Mouse (Mus musculus) lung, embryonic 16.5 days (tissue): ENCODE data around the gene Gm28710. TPM values are rescaled to one million over a fixed set of nuclear protein-coding genes. Genes with fewer than 3 reads are reported as not detected.

Experiments
- ATAC-seq: fragments of 200-750 bp; cut with Nextera tagmentation; 2 replicates; pipeline ENCODE4 v1.8.0; 2017; ENCODE audit warnings: low read depth, mild to moderate bottlenecking, moderate library complexity
- H3K27ac ChIP-seq: fragments of 300-500 bp; sonication (generic); 2 replicates; pipeline ENCODE4 v1.5.1; 2014; ENCODE audit warnings: mild to moderate bottlenecking, control low read depth, low read length
- H3K27me3 ChIP-seq: fragments of 300-500 bp; sonication (generic); 2 replicates; pipeline ENCODE4 v1.6.1; 2014; ENCODE audit warnings: low read depth, low read length, mixed read lengths; ENCODE audit not compliant: control insufficient read depth, insufficient read depth
- H3K36me3 ChIP-seq: fragments of 300-500 bp; sonication (generic); 2 replicates; pipeline ENCODE4 v1.6.1; 2014; ENCODE audit warnings: low read length; ENCODE audit not compliant: control insufficient read depth, insufficient read depth
- H3K4me1 ChIP-seq: fragments of 300-500 bp; sonication (generic); replicated peaks from 2 replicates; pipeline ENCODE4 v1.6.1; 2014; ENCODE audit warnings: low read length, mixed read lengths; ENCODE audit not compliant: control insufficient read depth, insufficient read depth
- H3K4me2 ChIP-seq: fragments of 300-500 bp; sonication (generic); 2 replicates; pipeline ENCODE4 v1.6.1; 2014; ENCODE audit warnings: low read depth, low read length, control low read depth
- H3K4me3 ChIP-seq: fragments of 300-500 bp; sonication (generic); 2 replicates; pipeline ENCODE4 v1.5.1; 2014; ENCODE audit warnings: mild to moderate bottlenecking, low read length, control low read depth
- H3K9ac ChIP-seq: fragments of 300-500 bp; sonication (generic); 2 replicates; pipeline ENCODE4 v1.6.1; 2014; ENCODE audit warnings: low read length, control low read depth
- H3K9me3 ChIP-seq: fragments of 300-500 bp; sonication (generic); 2 replicates; pipeline ENCODE4 v1.6.1; 2016; ENCODE audit warnings: low read length; ENCODE audit not compliant: control insufficient read depth
- WGBS: fragments of 180-500 bp; shearing (Covaris S2); extraction: QIAGEN DNeasy Blood & Tissue Kit; methylation state at CpG from one replicate; pipeline ENCODE4 v1.1.7; 2014; 5-methylcytosine and 5-hydroxymethylcytosine counted together
- polyA plus RNA-seq: library from polyadenylated mRNA; unstranded; fragments of >200 nt; fragmentation: Nextera tagmentation; extraction: Ambion mirVana; gene quantifications from 2 replicates; pipeline ENCODE4 v1.2.1, GENCODE M21; 2015

Gene Gm28710
- 0.06 TPM in 1 of 2 replicates, not detected in the other for polyA plus RNA-seq

DNA sequence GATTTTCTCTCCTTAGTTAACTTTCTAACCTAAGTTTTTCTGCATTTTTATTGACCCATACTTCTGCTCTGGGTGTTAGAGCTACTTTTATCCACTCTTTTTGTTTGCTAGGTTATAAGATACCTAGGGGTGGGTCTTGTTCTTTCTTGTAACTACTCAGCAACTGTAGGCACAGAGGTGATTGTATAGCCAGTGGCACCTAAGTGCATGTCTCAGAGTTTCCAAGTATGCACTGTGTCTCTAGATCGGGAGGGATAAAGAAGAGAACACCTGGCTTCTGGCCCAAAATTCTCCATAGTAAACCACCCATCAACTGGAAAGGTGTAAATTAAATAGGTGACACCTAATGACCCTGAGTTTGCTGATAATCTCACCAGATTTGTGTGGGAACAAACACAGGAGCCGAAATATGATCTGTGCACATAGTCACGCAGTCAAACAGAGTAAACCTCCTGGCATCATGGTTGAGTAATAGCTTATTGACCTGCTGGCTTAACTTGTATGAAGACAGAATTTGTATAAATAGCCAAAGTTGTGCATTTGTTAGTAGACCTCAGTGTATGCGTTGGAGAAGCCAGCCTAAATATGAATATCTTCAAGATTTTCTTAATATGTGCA is at the start of gene Gm28710:
Gene Gm28710, plus strand, starts transcription at position 568 of the 618 bp plus-strand sequence.
- Histone ChIP-seq H3K4me3 (no peak within 1 kb of the TSS), H3K36me3 (no peaks in the 10 kb centered on the region), H3K27ac (no peak within 1 kb of the TSS), H3K9me3 (no peaks in the 10 kb centered on the region), H3K27me3 (no peaks in the 10 kb centered on the region), H3K4me1 (no peaks in the 10 kb centered on the region), H3K9ac (no peak within 1 kb of the TSS), H3K4me2 (no peak within 1 kb of the TSS)
- 52% methylated on average over 4 of the region's 4 CpGs for WGBS
- ATAC-seq: no peak

DNA sequence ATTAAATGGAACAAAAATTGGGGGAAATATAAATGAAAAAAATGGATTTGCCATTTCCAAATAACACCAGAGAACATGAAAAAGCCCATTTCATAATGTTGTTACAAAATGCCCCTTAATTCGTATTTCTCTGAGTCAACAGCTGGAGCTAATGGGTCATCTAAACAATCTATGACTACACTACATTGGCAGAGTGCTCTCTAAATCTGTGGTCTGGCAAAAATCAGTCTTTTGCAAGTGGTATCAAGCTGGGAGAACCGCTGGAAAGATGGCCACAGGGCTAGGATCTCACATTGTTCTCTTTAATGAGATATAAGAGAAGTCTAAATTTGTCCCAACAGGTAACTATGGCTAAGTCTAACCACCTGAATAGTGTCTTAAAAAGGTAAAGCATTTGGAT is 14.4 kb upstream of the Gm28710 start:
- Histone ChIP-seq H3K27ac (no peak overlapping the region), H3K27me3 (no peaks in the 10 kb centered on the region), H3K4me3 (no peak overlapping the region), H3K9ac (no peak overlapping the region), H3K9me3 (no peaks in the 10 kb centered on the region), H3K4me2 (no peak overlapping the region), H3K36me3 (no peaks in the 10 kb centered on the region), H3K4me1 (no peaks in the 10 kb centered on the region)
- ATAC-seq: no peak
- WGBS: 76% methylated on average over 2 of the region's 2 CpGs

DNA sequence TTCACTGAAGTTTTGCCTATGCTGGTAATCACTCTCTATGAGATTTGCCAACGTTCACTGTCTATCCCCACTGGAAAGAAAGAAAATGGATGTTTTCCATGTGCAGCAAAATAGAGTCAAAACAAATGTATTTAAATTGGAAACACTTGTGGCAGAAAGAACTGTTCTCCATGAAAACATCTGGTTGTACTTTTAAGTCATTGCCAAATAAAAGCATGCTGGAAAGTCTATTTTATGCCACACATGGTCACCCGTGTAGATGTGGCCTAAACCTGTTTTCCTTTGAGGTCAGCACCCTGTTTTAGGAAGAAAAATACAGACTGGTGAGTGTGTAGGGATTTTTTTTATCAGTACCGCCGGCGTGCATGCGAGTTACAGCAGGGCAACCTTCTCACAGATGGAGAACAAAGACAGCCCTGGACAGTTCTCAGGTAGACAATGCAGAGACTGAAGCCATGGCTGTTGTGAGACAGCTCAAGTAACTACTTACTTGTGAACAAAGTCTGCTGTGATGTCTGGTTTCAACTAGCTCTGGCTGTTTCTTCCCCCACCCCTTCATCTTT is 12.9 kb upstream of the Gm28710 start:
- no peaks in the 10 kb centered on the region for H3K36me3 ChIP-seq
- no peak overlapping the region for H3K4me2 ChIP-seq
- H3K27ac ChIP-seq: no peak overlapping the region
- no peak overlapping the region for H3K4me3 ChIP-seq
- no peaks in the 10 kb centered on the region for H3K27me3 ChIP-seq
- 66% methylated on average over 6 of the region's 6 CpGs for WGBS
- no peak for ATAC-seq
- H3K4me1 ChIP-seq: no peaks in the 10 kb centered on the region
- no peak overlapping the region for H3K9ac ChIP-seq
- no peaks in the 10 kb centered on the region for H3K9me3 ChIP-seq

DNA sequence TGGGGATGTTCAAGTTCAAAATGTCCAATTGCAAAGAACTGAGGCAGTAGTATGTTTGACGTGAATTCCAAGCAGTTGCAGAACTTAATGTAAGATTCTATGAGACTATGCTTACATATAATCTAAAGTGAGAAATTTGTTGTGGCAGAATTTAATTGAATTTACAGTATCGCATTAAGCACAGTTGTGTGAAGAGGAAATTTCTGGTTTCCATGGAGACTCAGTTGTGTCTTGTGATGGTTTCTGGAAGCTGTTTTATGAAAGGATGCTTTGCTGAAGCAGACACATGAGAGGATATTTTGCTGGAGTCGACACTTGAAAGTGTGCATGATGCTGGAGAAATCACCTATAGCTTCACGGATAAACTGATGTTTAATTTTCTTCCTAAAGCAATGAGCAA is 6.0 kb upstream of the Gm28710 start:
- 81% methylated on average over 4 of the region's 4 CpGs for WGBS
- Histone ChIP-seq H3K4me2 (no peak overlapping the region), H3K4me1 (no peaks in the 10 kb centered on the region), H3K27ac (no peak overlapping the region), H3K27me3 (no peaks in the 10 kb centered on the region), H3K9ac (no peak overlapping the region), H3K9me3 (no peaks in the 10 kb centered on the region), H3K4me3 (no peak overlapping the region), H3K36me3 (no peaks in the 10 kb centered on the region)
- no peak for ATAC-seq

DNA sequence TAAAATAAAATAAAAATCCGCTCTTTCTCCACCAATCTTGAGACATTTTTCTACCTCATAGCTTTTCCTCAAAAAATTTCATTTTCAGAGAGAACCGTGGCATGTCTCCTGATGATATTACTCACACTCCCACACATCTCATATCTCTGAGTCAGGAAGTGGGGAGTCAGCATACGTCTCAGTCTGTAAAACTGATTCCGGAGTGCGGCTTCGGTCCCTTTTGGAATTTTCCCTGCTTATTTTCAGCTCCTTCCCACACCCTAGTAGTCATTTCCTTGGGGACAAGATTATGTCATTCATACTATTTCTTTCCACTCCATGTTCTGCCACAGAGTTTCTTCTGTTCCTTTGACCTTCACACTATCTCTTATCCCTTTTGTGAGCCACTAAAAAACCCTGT is 3.4 kb downstream of the Gm28710 start:
- H3K4me1 ChIP-seq: no peaks in the 10 kb centered on the region
- H3K4me2 ChIP-seq: no peak overlapping the region
- H3K9me3 ChIP-seq: no peaks in the 10 kb centered on the region
- no peak overlapping the region for H3K4me3 ChIP-seq
- ATAC-seq: no peak
- no peaks in the 10 kb centered on the region for H3K36me3 ChIP-seq
- H3K9ac ChIP-seq: no peak overlapping the region
- no peak overlapping the region for H3K27ac ChIP-seq
- WGBS: 73% methylated on average over 6 of the region's 6 CpGs
- H3K27me3 ChIP-seq: no peaks in the 10 kb centered on the region

DNA sequence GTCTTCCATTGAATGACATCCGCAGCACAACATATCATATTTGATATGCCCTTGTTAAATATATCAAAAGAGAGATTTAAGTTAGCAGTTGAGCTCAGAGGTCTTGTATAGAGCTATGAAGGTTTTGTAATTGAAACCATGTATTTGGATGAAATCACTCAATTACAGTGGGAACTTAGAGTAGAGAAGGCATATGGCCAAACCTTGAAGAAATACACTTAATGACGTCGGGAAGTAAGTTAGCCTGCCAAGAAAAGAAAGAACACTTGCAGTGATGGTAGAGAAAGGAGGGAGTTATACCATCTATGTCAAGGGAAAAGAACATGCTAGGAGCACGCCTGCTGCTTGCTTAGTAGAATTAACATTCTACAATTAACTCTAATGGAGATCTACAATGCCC is 11.1 kb downstream of the Gm28710 start:
- no peak for ATAC-seq
- no peaks in the 10 kb centered on the region for H3K27me3 ChIP-seq
- H3K9ac ChIP-seq: no peak overlapping the region
- H3K27ac ChIP-seq: no peak overlapping the region
- no peaks in the 10 kb centered on the region for H3K9me3 ChIP-seq
- H3K4me3 ChIP-seq: no peak overlapping the region
- no peaks in the 10 kb centered on the region for H3K36me3 ChIP-seq
- WGBS: 74% methylated on average over 4 of the region's 4 CpGs
- H3K4me1 ChIP-seq: no peaks in the 10 kb centered on the region
- H3K4me2 ChIP-seq: no peak overlapping the region

DNA sequence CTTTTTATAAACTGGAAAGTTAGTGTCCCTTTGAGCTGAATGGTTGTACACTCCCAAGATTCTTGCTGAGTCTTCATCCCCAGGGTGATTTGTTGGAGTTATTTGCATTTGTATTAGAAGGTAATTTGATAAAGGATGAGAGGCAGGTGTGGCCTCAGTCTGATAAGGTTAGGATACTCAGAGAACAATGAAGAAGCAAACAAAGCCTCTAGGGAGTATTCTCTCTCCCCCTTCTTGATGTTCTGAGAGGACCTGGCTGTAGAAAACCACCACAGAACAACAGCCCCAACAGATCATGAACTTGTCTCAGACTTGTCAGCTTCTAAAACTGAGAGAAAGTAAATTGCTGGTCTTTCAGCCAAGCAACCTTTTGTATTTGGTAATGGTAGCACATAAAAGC is 47.4 kb downstream of the Gm28710 start:
- Histone ChIP-seq H3K4me3 (no peak overlapping the region), H3K27ac (no peak overlapping the region), H3K9me3 (no peaks in the 10 kb centered on the region), H3K4me2 (no peak overlapping the region), H3K4me1 (no peaks in the 10 kb centered on the region), H3K9ac (no peak overlapping the region), H3K27me3 (no peaks in the 10 kb centered on the region), H3K36me3 (no peaks in the 10 kb centered on the region)
- ATAC-seq: no peak

DNA sequence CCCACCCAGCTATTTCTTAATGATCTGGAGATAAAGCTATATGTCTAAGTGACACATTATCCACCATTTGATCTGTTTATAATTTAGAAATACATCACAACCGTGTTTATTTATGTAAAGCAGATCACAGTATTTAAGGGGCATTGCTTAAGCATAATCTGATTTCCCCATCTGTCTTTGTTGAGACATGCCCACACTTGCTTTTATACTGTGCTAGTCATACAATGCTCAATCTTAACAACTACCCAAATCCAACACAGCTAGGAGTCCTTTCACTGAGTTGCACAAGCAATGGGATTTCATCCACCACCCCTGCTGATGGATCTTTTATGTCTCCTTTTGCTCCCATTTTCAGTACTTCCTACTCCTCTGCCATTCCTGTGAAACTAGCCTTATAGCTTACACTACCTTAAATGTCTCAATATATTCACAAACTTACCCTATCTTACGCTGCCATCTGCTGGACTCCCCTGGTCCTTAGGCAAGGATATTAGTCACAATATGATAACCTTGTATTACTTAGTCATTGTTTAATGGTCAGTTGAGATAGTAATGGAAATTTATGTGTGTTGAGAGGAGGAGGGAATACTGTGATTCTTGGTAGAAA is 77.8 kb downstream of the Gm28710 start:
- Histone ChIP-seq H3K9ac (no peak overlapping the region), H3K4me1 (no peaks in the 10 kb centered on the region), H3K4me2 (no peak overlapping the region), H3K9me3 (no peaks in the 10 kb centered on the region), H3K27ac (no peak overlapping the region), H3K36me3 (no peaks in the 10 kb centered on the region), H3K27me3 (no peaks in the 10 kb centered on the region), H3K4me3 (no peak overlapping the region)
- 38% methylated on average over 2 of the region's 2 CpGs for WGBS
- ATAC-seq: no peak

DNA sequence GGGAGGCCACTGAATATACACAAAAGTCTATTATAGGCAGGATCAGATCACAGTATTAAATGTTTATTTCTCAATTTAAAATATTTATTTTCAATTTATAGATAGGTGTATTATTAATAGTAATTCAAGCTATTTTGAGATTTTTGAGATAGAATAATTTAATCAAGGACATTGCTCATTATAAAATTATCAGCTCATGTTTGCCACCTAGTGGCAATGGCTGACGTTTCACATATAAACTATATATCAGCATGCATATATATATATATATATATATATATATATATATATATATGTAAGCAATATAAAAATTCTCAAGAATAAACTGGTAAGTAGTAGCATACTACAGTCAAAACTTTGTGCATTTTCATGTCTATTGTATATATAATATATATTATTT is 102.6 kb downstream of the Gm28710 start:
- H3K27me3 ChIP-seq: no peaks in the 10 kb centered on the region
- no peak overlapping the region for H3K9ac ChIP-seq
- no peak overlapping the region for H3K27ac ChIP-seq
- H3K4me3 ChIP-seq: no peak overlapping the region
- no peaks in the 10 kb centered on the region for H3K9me3 ChIP-seq
- ATAC-seq: no peak
- no peaks in the 10 kb centered on the region for H3K4me1 ChIP-seq
- WGBS: 0% methylated on average over 1 of the region's 1 CpGs
- H3K4me2 ChIP-seq: no peak overlapping the region
- H3K36me3 ChIP-seq: no peaks in the 10 kb centered on the region
